Mouse (Mus musculus) thymus, adult 2 months (tissue): ENCODE results near the gene Kiss1r. TPM values are rescaled to one million over a fixed set of nuclear protein-coding genes. Genes with fewer than 3 reads are reported as not detected.
A peak's percentile ranks its signal among the peaks of the same experiment; 100 is the strongest.

Experiments
- DNase-seq: peaks from one replicate; pipeline ENCODE4 v3.0.0; 2021
- H3K27ac ChIP-seq: fragments of 200-500 bp; 2 replicates; pipeline ENCODE4 v1.5.1; 2012; ENCODE audit warnings: low read length, control low read depth; ENCODE audit not compliant: control insufficient read depth, insufficient read depth
- H3K27me3 ChIP-seq: fragments of 200-500 bp; 2 replicates; pipeline ENCODE4 v1.6.1; 2012; ENCODE audit warnings: mild to moderate bottlenecking, low read length, moderate library complexity, mixed read lengths; ENCODE audit not compliant: control insufficient read depth, insufficient read depth
- H3K36me3 ChIP-seq: fragments of 200-500 bp; 2 replicates; pipeline ENCODE4 v1.6.1; 2012; ENCODE audit warnings: mild to moderate bottlenecking, low read length, moderate library complexity; ENCODE audit not compliant: control insufficient read depth, insufficient read depth
- H3K4me1 ChIP-seq: fragments of 200-500 bp; replicated peaks from 2 replicates; pipeline ENCODE4 v1.6.1; 2012; ENCODE audit warnings: low read length; ENCODE audit not compliant: control insufficient read depth, insufficient read depth
- H3K4me3 ChIP-seq: fragments of 200-500 bp; 2 replicates; pipeline ENCODE4 v1.5.1; 2012; ENCODE audit warnings: mild to moderate bottlenecking, low read length, control low read depth, moderate library complexity; ENCODE audit not compliant: control insufficient read depth, insufficient read depth
- CTCF ChIP-seq: fragments of 200-500 bp; IDR thresholded peaks from 2 replicates; pipeline ENCODE4 v1.5.1; 2012; ENCODE audit warnings: mild to moderate bottlenecking, control low read depth, low read length, moderate library complexity, borderline replicate concordance; ENCODE audit not compliant: control insufficient read depth, poor library complexity, insufficient read depth; ENCODE audit errors: extremely low read depth
- POLR2A ChIP-seq: fragments of 200-500 bp; IDR thresholded peaks from 2 replicates; pipeline ENCODE4 v1.6.1; 2012; ENCODE audit warnings: mild to moderate bottlenecking, low read length, control low read depth, moderate library complexity; ENCODE audit not compliant: control insufficient read depth, poor library complexity, insufficient read depth; ENCODE audit errors: extremely low read depth
- whole genome bisulfite sequencing: fragments of 180-500 bp; shearing (Covaris S2); methylation state at CpG from one replicate; pipeline ENCODE4 v1.1.7; 2018; 5-methylcytosine and 5-hydroxymethylcytosine counted together
- polyA plus RNA-seq: library from polyadenylated mRNA; depleted of rRNA; stranded (reverse); fragments of >200 nt; gene quantifications from 2 replicates; pipeline ENCODE4 v1.2.3, GENCODE M21; 2012

Gene Kiss1r
- polyA plus RNA-seq, 1 experiment, result 5.8 TPM

DNA sequence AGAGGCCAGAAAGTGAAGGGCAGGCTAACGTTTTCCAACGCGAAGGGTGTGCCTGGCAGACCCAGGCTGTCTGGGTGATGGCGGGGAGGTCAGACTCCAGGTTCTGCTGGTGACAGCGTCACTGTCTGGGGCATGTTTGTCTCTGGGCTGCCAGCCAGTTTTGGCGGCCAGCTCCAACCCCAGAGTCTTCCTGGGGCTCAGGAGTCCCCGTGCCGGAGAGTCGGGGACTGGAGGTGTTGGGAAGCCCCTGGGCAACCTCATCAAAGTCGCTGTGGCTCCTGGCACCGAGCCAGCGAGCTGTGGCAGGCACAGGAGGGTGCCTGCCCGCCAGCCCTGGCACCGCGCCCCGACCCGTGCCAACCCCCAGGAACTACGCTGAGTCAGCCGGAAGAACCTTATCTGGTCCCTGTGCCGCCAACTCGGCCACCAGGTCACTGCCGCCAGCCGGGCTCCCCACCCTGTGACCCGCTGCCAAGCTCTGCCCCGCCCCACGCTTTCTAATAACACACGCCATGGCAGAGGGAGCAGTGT lies 20.2 kb downstream of the Kiss1r start:
- TF ChIP-seq POLR2A (no peak), CTCF (no peak)
- Histone ChIP-seq H3K27ac (no peak overlapping the region), H3K27me3 (no peaks in the 10 kb centered on the region), H3K36me3 (no peaks in the 10 kb centered on the region), H3K4me3 (no peak overlapping the region), H3K4me1 (peaks cover 16% of the 10 kb centered on the region)
- peak; percentile 58 for DNase-seq
- WGBS, result 2% methylated on average over 27 of the region's 27 CpGs

DNA sequence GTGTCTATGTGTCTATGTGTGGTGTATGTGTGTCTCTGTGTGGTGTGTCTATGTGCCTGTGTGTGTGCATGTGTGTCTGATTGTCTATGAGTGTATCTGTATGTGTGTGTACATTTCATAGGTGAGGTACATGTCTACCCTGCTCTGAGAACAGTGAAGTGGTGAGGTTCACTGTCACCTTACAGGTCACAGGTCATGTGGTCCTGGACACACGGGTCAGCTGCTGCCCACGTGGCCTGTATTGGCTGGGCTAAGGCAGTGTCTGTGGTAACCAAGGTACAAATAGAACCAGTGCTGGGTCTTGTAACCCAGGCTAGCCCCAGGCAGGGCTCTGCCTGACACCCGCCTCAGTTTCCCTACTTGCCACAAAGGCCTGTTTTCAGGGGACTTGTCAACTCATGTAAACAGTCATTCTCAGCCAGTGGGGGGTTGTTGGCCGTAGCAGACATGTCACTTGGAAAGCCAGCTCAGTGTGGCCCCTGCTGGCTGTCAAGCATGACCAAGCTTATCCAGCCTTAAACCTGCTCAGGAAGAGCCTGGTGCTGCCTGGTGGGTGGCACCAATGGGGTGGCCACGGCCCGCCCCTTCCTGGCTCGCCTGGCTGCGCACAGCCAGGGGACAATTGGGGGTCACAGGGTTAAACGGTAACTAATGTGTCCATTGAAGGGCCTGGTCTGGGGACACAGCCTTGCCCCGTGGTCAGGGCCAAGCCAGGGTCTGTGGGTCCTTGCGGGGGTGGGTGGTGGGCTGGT lies 21.2 kb downstream of the Kiss1r start:
- H3K27ac ChIP-seq, result no peak overlapping the region
- H3K36me3 ChIP-seq, result no peaks in the 10 kb centered on the region
- no peak for TF ChIP-seq POLR2A
- no peak for TF ChIP-seq CTCF
- no peak overlapping the region for H3K4me3 ChIP-seq
- H3K4me1 ChIP-seq, result peaks cover 16% of the 10 kb centered on the region
- DNase-seq, result no peak
- 67% methylated on average over 11 of the region's 11 CpGs for WGBS
- no peaks in the 10 kb centered on the region for H3K27me3 ChIP-seq

DNA sequence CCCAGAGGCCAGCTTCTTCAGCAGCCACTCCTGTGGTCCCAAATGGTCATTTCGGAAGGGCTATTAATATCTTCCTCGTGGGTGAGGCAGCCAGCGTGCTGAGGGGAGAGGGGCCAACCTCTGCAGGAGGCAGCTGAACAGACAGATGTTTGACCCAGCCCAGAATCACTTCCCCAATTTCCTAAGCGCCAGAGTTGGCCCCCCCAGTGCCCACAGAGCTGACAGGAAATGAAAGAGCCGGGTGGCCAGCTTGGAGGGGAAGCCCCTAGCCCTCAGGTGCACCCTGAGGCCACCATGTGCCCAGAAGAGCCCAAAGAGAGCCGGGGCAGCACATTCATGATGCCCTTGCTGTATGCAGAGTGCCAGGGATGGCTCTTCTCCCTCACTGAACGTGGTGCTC lies 24.0 kb downstream of the Kiss1r start:
- no peak for DNase-seq
- H3K4me3 ChIP-seq, result no peak overlapping the region
- H3K27me3 ChIP-seq, result no peaks in the 10 kb centered on the region
- TF ChIP-seq CTCF (no peak), POLR2A (no peak)
- no peak overlapping the region for H3K27ac ChIP-seq
- WGBS, result 15% methylated on average over 7 of the region's 7 CpGs
- H3K36me3 ChIP-seq, result no peaks in the 10 kb centered on the region
- peaks cover 16% of the 10 kb centered on the region for H3K4me1 ChIP-seq

DNA sequence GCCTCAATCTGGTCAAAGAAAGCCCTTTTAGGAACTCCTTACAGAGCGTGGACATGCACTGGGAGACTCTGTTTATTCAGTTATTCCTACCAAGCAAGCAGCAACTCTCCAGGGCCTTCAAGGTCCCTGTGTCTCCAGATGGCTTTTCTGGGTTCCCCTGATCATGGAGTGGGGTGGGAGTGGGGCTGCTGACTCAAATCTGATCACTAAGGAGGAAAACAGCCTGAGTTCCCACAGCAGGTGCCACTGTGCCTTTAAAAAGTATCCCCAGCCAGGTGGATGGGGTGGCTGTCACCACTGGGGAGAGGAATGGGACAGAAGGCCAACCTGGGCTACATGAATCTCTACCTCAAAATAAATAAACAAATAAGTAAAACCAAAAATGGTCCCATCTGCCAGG lies 26.2 kb downstream of the Kiss1r start:
- no peaks in the 10 kb centered on the region for H3K27me3 ChIP-seq
- H3K4me1 ChIP-seq, result 0 out of 2 replicates have a peak, but pooled peaks cover 2% of the 10 kb centered on the region
- no peak overlapping the region for H3K4me3 ChIP-seq
- H3K27ac ChIP-seq, result no peak overlapping the region
- 97% methylated on average over 1 of the region's 1 CpGs for WGBS
- TF ChIP-seq POLR2A, result no peak
- TF ChIP-seq CTCF, result no peak
- no peaks in the 10 kb centered on the region for H3K36me3 ChIP-seq
- no peak for DNase-seq

DNA sequence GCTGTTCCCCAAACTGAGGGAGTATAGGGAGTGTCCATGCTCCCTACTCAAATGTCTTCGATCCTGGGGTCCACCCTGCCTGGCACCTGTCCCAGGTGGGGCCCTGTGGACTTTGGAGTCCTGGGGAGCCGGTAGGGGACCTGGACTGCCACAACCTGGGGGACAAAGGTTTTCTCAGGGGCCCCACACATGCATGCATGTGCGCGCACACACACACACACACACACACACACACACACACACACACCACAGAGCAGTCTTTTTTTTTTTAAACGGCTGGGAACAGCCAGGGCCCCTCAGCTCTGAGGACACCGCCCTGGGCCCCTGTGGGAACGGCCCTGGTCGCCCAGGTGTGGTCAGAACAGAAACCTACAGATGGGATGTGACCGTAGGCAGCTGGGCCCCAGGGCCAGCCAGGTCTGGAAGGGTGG lies 26.7 kb downstream of the Kiss1r start:
- no peak for TF ChIP-seq CTCF
- TF ChIP-seq POLR2A, result no peak
- WGBS, result 59% methylated on average over 7 of the region's 9 CpGs
- no peak for DNase-seq
- Histone ChIP-seq H3K27ac (no peak overlapping the region), H3K27me3 (no peaks in the 10 kb centered on the region), H3K4me3 (no peak overlapping the region), H3K36me3 (no peaks in the 10 kb centered on the region), H3K4me1 (0 out of 2 replicates have a peak, but pooled peaks cover 2% of the 10 kb centered on the region)

DNA sequence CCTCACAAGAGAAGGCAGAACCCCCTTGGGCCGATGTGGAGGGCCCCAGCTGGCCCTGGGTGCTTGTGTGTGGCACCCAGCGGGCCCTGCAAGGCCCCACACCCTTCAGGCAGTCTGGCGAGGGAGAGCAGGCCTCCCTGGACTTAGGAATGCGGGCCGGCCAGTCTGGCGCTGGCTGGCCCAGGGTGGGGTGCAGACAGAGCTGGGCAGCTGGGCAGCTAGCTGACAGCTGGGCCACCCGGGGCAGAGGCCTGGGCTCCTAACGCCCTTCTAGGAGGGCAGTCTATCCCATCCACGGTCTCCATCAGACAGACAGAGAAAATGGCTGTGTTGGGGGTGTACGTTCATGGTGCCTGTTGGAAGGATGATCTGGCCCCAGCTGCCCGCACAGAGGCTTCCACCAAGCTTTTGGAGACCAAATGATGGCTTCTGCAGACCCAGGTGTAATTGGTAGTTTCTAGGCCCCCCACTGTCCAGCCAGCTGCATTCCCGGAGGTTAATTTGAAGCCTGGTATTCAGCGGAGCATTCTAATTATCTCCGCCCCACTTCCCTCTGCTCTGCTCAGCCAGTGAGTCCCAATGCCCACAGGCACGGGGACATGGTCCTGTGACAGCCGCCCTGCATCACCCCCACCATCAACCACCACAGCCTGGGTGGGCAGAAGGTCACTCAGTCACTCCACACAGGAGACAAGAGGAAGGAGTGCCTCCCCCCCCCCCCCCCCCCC lies 28.9 kb downstream of the Kiss1r start:
- no peak overlapping the region for H3K4me3 ChIP-seq
- 0 out of 2 replicates have a peak, but pooled peaks cover under 1% of the 10 kb centered on the region for H3K4me1 ChIP-seq
- H3K27ac ChIP-seq, result no peak overlapping the region
- TF ChIP-seq CTCF, result no peak
- TF ChIP-seq POLR2A, result no peak
- DNase-seq, result no peak
- H3K27me3 ChIP-seq, result no peaks in the 10 kb centered on the region
- 88% methylated on average over 16 of the region's 16 CpGs for WGBS
- no peaks in the 10 kb centered on the region for H3K36me3 ChIP-seq
